Comparison of ENCODE assay signal across 7 mouse cellular contexts in the genomic region with DNA sequence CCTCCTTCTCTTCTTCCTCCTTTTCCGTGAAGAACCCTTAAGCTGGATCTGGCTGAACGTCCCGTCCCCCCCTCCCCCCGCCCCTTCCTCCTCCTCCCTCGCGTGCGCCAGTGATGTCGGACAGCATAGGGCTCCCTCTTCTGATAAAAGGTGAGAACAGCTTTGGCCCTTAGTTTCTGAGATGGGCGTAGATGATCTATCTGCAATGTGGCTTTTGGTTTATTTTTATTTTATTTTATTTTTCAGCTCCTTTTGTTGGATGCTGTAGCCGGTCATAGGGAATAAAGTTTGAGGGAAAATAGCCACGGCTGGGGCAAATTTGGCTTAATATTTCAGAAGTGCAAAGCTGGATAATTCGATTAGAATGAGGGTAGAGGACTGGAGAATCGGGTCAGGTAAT. TPM values are rescaled to one million over a fixed set of nuclear protein-coding genes. Genes with fewer than 3 reads are reported as not detected.
DNase-seq lines count a peak whose midpoint lies in the region; ATAC-seq and TF ChIP-seq lines count a peak whose summit lies in the region.

No protein-coding gene starts in this region.

- H3K4me2 ChIP-seq in limb, embryonic 11.5 days (ENCODE audit: low read depth, severe bottlenecking), result peak overlapping the region; percentile 71
- peak overlapping the region; percentile 67 for H3K4me2 ChIP-seq in midbrain, embryonic 11.5 days

- ATAC-seq in limb, embryonic 11.5 days (ENCODE audit: insufficient number of reproducible peaks, low FRiP score, low TSS enrichment, low read depth), result no peak
- peak; percentile 81 for ATAC-seq in midbrain, embryonic 11.5 days (ENCODE audit: low FRiP score)

- H3K9me3 ChIP-seq in MEL (replicated peaks; ENCODE audit: insufficient read depth, low read length), result no peaks in the 10 kb centered on the region
- H3K9me3 ChIP-seq in limb, embryonic 11.5 days (ENCODE audit: control insufficient read depth, low read length), result no peaks in the 10 kb centered on the region
- H3K9me3 ChIP-seq in midbrain, embryonic 11.5 days (ENCODE audit: control insufficient read depth, low read length), result no peaks in the 10 kb centered on the region

- intact Hi-C loops in heart, postnatal 10 days (cut with DNase I), result loop anchor here (2.0 kb wide), 1 partner anchor 30 kb away; no protein-coding TSS in a partner anchor

- TF ChIP-seq EP300 in MEL (IDR thresholded peaks at IDR 0.05; ENCODE audit: low read depth in 1 of 2, low read length in 2 of 2), result no peak

- peaks cover 0 to 9% of the 10 kb centered on the region in 2 experiments; a peak in 2 of 4 replicates for H3K4me1 ChIP-seq in MEL (ENCODE audit: control insufficient read depth in 1 of 2, insufficient read depth in 2 of 2, low read length in 2 of 2)
- H3K4me1 ChIP-seq in limb, embryonic 11.5 days (ENCODE audit: control insufficient read depth, insufficient read depth, low read length), result no peaks in the 10 kb centered on the region
- H3K4me1 ChIP-seq in midbrain, embryonic 11.5 days (ENCODE audit: control insufficient read depth, insufficient read depth, low read length), result no peaks in the 10 kb centered on the region

- 3% methylated on average over 6 of the region's 13 CpGs for WGBS in limb, embryonic 11.5 days
- WGBS in midbrain, embryonic 11.5 days, result under 1% methylated on average over 5 of the region's 13 CpGs

- peak overlapping the region; percentile 76 for H3K27ac ChIP-seq in MEL (ENCODE audit: control insufficient read depth, low read depth, low read length)
- no peak overlapping the region for H3K27ac ChIP-seq in limb, embryonic 11.5 days (replicated peaks; ENCODE audit: low read depth, low read length)
- no peak overlapping the region for H3K27ac ChIP-seq in midbrain, embryonic 11.5 days (ENCODE audit: low read depth, low read length)

- H3K27me3 ChIP-seq in MEL (ENCODE audit: control insufficient read depth in 1 of 2, insufficient read depth in 2 of 2, low read length in 2 of 2), result no peaks in the 10 kb centered on the region
- H3K27me3 ChIP-seq in limb, embryonic 11.5 days (ENCODE audit: control insufficient read depth, insufficient read depth, low read length), result no peaks in the 10 kb centered on the region
- no peaks in the 10 kb centered on the region for H3K27me3 ChIP-seq in midbrain, embryonic 11.5 days (ENCODE audit: control insufficient read depth, insufficient read depth, low read length)

- H3K79me2 ChIP-seq in MEL (ENCODE audit: control insufficient read depth, insufficient read depth, low read length, poor library complexity), result peaks cover 3% of the 10 kb centered on the region

- peak in 2 of 3 experiments; percentile 54 to 63; a peak in 4 of 6 replicates for TF ChIP-seq CTCF in MEL (IDR thresholded peaks at IDR 0.05 in 2 of 3, conservative IDR thresholded peaks at IDR 0.05 in 1 of 3; ENCODE audit: control insufficient read depth in 1 of 3, insufficient read depth in 1 of 3, low read depth in 2 of 3, low read length in 3 of 3, poor library complexity in 1 of 3, severe bottlenecking in 1 of 3)

- H3K4me3 ChIP-seq in MEL (ENCODE audit: control insufficient read depth in 1 of 2, insufficient read depth in 1 of 2, low read depth in 2 of 2, low read length in 2 of 2), result peak overlapping the region; percentile 87 to 90
- peak overlapping the region; percentile 63 for H3K4me3 ChIP-seq in limb, embryonic 11.5 days (ENCODE audit: low read depth, low read length)
- H3K4me3 ChIP-seq in midbrain, embryonic 11.5 days (ENCODE audit: low read depth, low read length), result peak overlapping the region; percentile 58

- H3K36me3 ChIP-seq in MEL (ENCODE audit: control insufficient read depth in 1 of 2, insufficient read depth in 2 of 2, low read length in 2 of 2), result peaks cover 0 to 9% of the 10 kb centered on the region in 2 experiments; a peak in 2 of 4 replicates
- peaks cover 5% of the 10 kb centered on the region for H3K36me3 ChIP-seq in limb, embryonic 11.5 days (ENCODE audit: control insufficient read depth, insufficient read depth, low read length)
- no peaks in the 10 kb centered on the region for H3K36me3 ChIP-seq in midbrain, embryonic 11.5 days (ENCODE audit: control insufficient read depth, insufficient read depth, low read length)

- peak; percentile 80 for DNase-seq in CD4-positive, CD25-positive, alpha-beta regulatory T cell, adult 2 months (ENCODE audit: low read depth, low spot score)
- peak; percentile 83 for DNase-seq in MEL (ENCODE audit: low read depth, low spot score)
- DNase-seq in embryo, embryonic 9.5 days (ENCODE audit: extremely low spot score), result peak; percentile 75
- DNase-seq in heart, postnatal 10 days, result peak; percentile 52 to 62
- peak; percentile 50 for DNase-seq in limb, embryonic 11.5 days (ENCODE audit: low spot score)
- DNase-seq in midbrain, embryonic 11.5 days (ENCODE audit: low spot score, missing footprints), result peak; percentile 90
- no peak for DNase-seq in ovary, postnatal 36 days (ENCODE audit: low spot score)

- H3K9ac ChIP-seq in MEL (ENCODE audit: control insufficient read depth, low read depth, low read length, poor library complexity, severe bottlenecking), result peak overlapping the region; percentile 76
- peak overlapping the region; percentile 40; the same call in 1 of the 2 replicates for H3K9ac ChIP-seq in limb, embryonic 11.5 days (ENCODE audit: low read length)
- peak overlapping the region; percentile 70 for H3K9ac ChIP-seq in midbrain, embryonic 11.5 days (ENCODE audit: low read length)

- no peak for TF ChIP-seq POLR2A in MEL (IDR thresholded peaks at IDR 0.05; ENCODE audit: control insufficient read depth in 1 of 2, insufficient read depth in 1 of 2, low read depth in 1 of 2, low read length in 2 of 2, poor library complexity in 1 of 2)

- peak; percentile 35 for TF ChIP-seq RAD21 in MEL (IDR thresholded peaks at IDR 0.05; ENCODE audit: low read depth, low read length)

TF ChIP-seq in MEL, 35 proteins besides CTCF, POLR2A, EP300 and RAD21:
- TF ChIP-seq MAX (IDR thresholded peaks at IDR 0.05; ENCODE audit: low read length) (no peak), ZKSCAN1 (IDR thresholded peaks at IDR 0.05; ENCODE audit: low read depth, low read length) (0 out of 2 replicates have a peak, but pooled peaks have one; percentile 65), RCOR1 (IDR thresholded peaks at IDR 0.05; ENCODE audit: low read depth, low read length) (no peak), TBP (IDR thresholded peaks at IDR 0.05; ENCODE audit: low read depth, low read length) (no peak), HCFC1 (IDR thresholded peaks at IDR 0.05; ENCODE audit: low read depth, low read length) (0 out of 2 replicates have a peak, but pooled peaks have one; percentile 24), SIN3A (IDR thresholded peaks at IDR 0.05; ENCODE audit: low read length) (peak; percentile 54), ZC3H11A (IDR thresholded peaks at IDR 0.05; ENCODE audit: low read depth, low read length) (0 out of 2 replicates have a peak, but pooled peaks have one; percentile 11), CHD1 (IDR thresholded peaks at IDR 0.05; ENCODE audit: low read depth, low read length) (0 out of 2 replicates have a peak, but pooled peaks have one; percentile 42), SMC3 (IDR thresholded peaks at IDR 0.05; ENCODE audit: low read depth, low read length) (peak; percentile 38)

RNA-seq across cellular contexts. Expression of a gene that starts 12.3 kb away (rescaled TPM):
- total RNA-seq in MEL (2012; rRNA removed), result 21.1 and 29.2 TPM in 2 replicates
- polyA plus RNA-seq in MEL (2012; ENCODE audit: insufficient read depth in 1 of 2, insufficient read length in 2 of 2, low read depth in 1 of 2, low replicate concordance in 2 of 2, missing spikeins in 1 of 2), result 10 to 100 TPM in 1 of 2 experiments, not detected in 1; 91.1 TPM
- 10 to 100 TPM; 55.2 to 58.0 TPM for total RNA-seq in heart, postnatal 10 days (2021)
- polyA plus RNA-seq in limb, embryonic 11.5 days (2014; fragmentation: Nextera tagmentation; extraction: Ambion mirVana), result 73.7 and 78.3 TPM in 2 replicates
- polyA plus RNA-seq in midbrain, embryonic 11.5 days (2014; fragmentation: Nextera tagmentation; extraction: Ambion mirVana), result 51.6 and 52.1 TPM in 2 replicates

RNA-seq across cellular contexts. Expression of a gene that starts 12.4 kb away (rescaled TPM):
- 25.9 and 31.7 TPM in 2 replicates for total RNA-seq in MEL (2012; rRNA removed)
- 100 to 1,000 TPM in 1 of 2 experiments, 10 to 100 TPM in 1; 45.2 to 195 TPM for polyA plus RNA-seq in MEL (2012; ENCODE audit: insufficient read depth in 1 of 2, insufficient read length in 2 of 2, low read depth in 1 of 2, low replicate concordance in 2 of 2, missing spikeins in 1 of 2)
- 10 to 100 TPM; 39.9 to 40.5 TPM for total RNA-seq in heart, postnatal 10 days (2021)
- 53.7 and 55.2 TPM in 2 replicates for polyA plus RNA-seq in limb, embryonic 11.5 days (2014; fragmentation: Nextera tagmentation; extraction: Ambion mirVana)
- 42.0 and 45.0 TPM in 2 replicates for polyA plus RNA-seq in midbrain, embryonic 11.5 days (2014; fragmentation: Nextera tagmentation; extraction: Ambion mirVana)

RNA-seq across cellular contexts. Expression of a gene that starts 33.5 kb away (rescaled TPM):
- 24.1 and 33.3 TPM in 2 replicates for total RNA-seq in MEL (2012; rRNA removed)
- polyA plus RNA-seq in MEL (2012; ENCODE audit: insufficient read depth in 1 of 2, insufficient read length in 2 of 2, low read depth in 1 of 2, low replicate concordance in 2 of 2, missing spikeins in 1 of 2), result 100 to 1,000 TPM; 347 to 425 TPM
- 10 to 100 TPM; 40.8 to 42.2 TPM for total RNA-seq in heart, postnatal 10 days (2021)
- 54.4 and 58.7 TPM in 2 replicates for polyA plus RNA-seq in limb, embryonic 11.5 days (2014; fragmentation: Nextera tagmentation; extraction: Ambion mirVana)
- 29.4 and 31.4 TPM in 2 replicates for polyA plus RNA-seq in midbrain, embryonic 11.5 days (2014; fragmentation: Nextera tagmentation; extraction: Ambion mirVana)

RNA-seq across cellular contexts. Expression of a gene that starts 45.3 kb away (rescaled TPM):
- 26.1 and 28.2 TPM in 2 replicates for total RNA-seq in MEL (2012; rRNA removed)
- 10 to 100 TPM in 1 of 2 experiments, not detected in 1; 65.0 TPM for polyA plus RNA-seq in MEL (2012; ENCODE audit: insufficient read depth in 1 of 2, insufficient read length in 2 of 2, low read depth in 1 of 2, low replicate concordance in 2 of 2, missing spikeins in 1 of 2)
- 10 to 100 TPM; 23.4 to 30.7 TPM for total RNA-seq in heart, postnatal 10 days (2021)
- 14.2 and 15.8 TPM in 2 replicates for polyA plus RNA-seq in limb, embryonic 11.5 days (2014; fragmentation: Nextera tagmentation; extraction: Ambion mirVana)
- 9.1 and 11.6 TPM in 2 replicates for polyA plus RNA-seq in midbrain, embryonic 11.5 days (2014; fragmentation: Nextera tagmentation; extraction: Ambion mirVana)
